Mouse (Mus musculus) regulatory T cell (primary cell): ENCODE results near the gene Lce1d.
"Not testable (repeated sequence)": the region's sequence is repeated elsewhere in the genome, so short reads cannot be mapped to it uniquely, and the experiment has no call there.

Experiments
- in situ Hi-C: fragments of 300-600 bp; cut with MboI, MseI; formaldehyde crosslinking; loops from one replicate; pipeline ENCODE4 v1.15.1; 2025; ENCODE audit warnings: high pct_unique_total_duplicates

Gene Lce1d

DNA sequence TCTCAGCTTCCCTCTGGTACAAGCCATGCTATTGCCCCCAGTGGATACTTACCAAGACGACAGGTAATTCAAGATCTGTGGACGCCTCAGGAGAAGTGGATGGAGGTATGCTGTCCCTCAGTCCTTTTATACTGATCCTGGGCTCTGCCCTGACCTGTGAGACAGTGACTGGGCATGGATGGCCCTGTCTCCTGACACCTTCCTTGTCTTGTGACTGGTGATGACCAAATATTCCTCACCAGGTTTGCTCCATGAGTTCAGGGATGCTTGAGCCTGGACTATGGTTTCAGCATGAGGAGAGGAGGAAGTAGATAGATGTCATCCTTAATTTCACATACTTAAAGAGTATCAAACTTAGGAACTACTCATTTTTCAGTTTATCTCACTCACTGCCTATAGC lies at the start of gene Lce1d:
TSS of gene Lce1d (minus strand) at position 101 of the 400 bp plus-strand sequence.
- in situ Hi-C loops: no loop called here

DNA sequence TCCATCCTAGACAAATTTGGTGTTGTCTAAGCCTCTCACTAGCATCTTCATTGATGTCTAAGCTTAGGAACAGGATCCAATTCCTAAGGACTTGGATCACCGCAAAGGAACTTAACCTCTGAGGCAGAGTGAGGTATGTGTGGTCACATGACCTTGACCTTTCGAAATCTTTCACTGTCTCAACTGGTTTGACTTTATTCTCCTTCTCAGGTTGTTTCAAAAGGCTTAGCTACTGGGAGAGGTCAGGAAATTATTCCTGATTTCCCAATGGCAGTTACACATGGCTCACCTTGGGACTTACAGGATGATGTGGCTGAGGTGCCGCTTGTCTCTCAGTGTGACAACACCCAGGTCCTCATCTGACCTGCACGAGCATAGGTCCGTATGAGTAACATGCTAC lies 35.6 kb upstream of the Lce1d start:
- in situ Hi-C loops: no loop called here

GRCm38 (mm10) chr3:92720250-92720649 lies 33.2 kb upstream of the Lce1d start, which contains the start of gene Lce1f:
TSS of gene Lce1f (minus strand) at chr3:92720350.
- in situ Hi-C loops: no loop called here

DNA sequence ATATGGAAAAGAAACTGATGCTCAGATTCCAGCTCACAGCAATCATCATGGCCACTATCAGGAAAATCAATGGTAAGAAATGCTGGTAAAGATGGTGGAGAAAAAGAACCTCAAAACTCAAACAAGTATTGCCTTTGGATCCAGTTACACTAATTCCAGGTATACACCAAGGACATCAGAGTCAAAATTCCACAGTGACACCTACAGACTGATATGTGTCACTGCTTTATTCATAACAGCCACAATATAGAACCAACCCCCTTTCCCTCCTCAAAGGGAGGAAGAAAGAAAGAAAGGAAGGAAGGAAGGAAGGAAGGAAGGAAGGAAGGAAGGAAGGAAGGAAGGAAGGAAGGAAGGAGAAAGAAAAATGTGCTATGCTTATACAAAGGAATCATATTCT lies 28.1 kb upstream of the Lce1d start:
- in situ Hi-C loops: no loop called here

DNA sequence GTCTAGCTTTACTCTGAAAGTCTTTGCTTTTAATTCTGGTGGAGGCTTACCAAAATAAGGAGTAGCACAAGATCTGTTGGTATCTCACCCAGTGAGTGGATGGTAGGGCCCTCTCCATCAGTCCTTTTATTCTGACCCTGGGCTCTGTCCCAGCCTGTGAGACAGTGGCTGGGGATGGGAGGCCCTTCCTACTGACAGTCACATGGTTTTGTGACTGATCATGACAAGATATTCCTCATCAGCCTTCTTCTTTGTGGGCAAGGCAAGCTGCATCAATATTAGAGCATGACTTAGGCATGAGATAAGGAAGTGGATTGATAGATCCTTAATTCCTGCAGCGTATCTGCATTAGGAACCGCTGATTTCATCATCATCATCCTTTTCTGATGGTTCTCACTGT lies 22.0 kb upstream of the Lce1d start, which contains the start of gene Lce1e:
TSS of gene Lce1e (minus strand) at position 101 of the 400 bp plus-strand sequence.
- in situ Hi-C loops: no loop called here

DNA sequence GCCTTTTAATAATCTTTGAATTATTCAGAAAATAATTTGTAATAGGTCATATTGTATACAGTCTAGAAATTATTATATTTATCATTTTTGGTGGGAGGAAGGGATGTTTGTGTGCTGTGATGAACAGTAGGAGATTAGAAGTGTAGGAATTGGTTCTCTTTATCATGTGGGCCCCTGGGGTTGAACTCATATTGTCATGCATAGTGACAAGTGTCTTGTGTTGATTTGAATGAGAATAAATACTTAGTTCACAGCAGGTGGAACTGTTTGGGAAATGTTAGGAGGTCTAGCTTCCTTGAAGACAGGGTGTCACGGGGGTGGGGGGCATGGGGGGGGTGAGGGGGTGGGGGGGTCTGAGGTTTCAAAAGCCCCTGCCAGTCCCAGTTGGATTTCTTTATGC lies 7.6 kb upstream of the Lce1d start:
- in situ Hi-C loops: no loop called here

- in situ Hi-C loops: no loop called here
Measured at GRCm38 (mm10) chr3:92691688-92692087, 4.7 kb upstream of the Lce1d start.

GRCm38 (mm10) chr3:92689154-92689553 lies 2.1 kb upstream of the Lce1d start:
- in situ Hi-C loops: not testable (repeated sequence)

- in situ Hi-C loops: no loop called here
Measured at GRCm38 (mm10) chr3:92678947-92679346, 8.1 kb downstream of the Lce1d start, which contains the start of gene Lce1c. TSS of gene Lce1c (plus strand) at chr3:92679247.

DNA sequence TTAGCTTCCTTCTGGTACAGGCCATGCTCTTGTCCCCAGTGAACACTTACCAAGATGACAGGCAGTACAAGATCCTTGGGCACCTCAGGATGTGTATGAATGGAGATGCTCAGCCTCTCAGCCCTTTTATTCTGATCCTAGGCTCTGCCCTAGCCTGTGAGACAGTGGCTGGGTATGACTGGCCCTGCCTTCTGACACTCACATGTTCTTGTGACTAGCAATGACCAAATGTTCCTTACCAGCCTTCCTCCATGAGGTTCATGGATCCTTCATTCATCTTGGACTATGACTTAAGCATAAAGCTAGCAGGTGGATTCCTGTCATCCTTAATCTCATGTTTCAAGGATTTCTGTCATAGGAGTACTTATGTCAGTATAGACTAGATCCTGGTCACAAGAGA lies 16.8 kb downstream of the Lce1d start, which contains the start of gene Lce1a2:
TSS of gene Lce1a2 (minus strand) at position 101 of the 400 bp plus-strand sequence.
- in situ Hi-C loops: no loop called here

DNA sequence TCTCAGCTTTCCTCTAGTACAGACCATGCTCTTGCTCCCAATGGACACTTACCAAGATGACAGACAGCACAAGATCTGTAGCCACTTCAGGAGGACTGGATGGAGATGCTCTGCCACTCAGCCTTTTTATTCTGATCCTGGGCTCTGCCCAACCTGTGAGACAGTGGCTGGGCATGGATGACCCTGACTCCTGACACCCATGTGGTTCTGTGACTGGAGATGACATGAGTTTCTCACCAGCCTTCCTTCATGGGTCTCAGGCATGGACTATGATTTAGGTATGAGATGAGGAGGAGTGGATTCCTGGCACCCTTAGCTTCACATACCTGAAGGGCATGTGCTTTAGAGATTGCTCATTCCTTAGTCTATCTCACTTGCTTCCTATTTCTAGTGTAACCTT lies 30.2 kb downstream of the Lce1d start, which contains the start of gene Lce1b:
TSS of gene Lce1b (minus strand) at position 101 of the 400 bp plus-strand sequence.
- in situ Hi-C loops: no loop called here

DNA sequence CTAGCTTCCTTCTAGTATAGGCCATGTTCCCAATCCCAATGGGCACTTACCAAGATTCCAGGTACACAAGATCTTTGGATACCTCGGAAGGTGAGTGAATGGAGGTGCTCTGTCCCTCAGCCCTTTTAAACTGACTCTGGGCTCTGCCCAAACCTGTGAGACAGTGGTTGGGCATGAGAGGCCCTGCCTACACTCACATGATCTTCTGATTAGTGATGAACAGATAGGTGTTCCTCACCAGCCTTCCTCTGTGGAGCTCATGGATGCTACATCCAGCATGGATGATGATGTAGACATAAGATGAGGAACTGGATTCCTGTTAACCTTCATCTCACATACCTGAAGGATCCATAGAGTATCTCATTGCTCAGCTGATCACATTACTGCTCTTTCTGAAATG lies 38.8 kb downstream of the Lce1d start, which contains the start of gene Lce1a1:
TSS of gene Lce1a1 (minus strand) at position 101 of the 400 bp plus-strand sequence.
- in situ Hi-C loops: no loop called here

DNA sequence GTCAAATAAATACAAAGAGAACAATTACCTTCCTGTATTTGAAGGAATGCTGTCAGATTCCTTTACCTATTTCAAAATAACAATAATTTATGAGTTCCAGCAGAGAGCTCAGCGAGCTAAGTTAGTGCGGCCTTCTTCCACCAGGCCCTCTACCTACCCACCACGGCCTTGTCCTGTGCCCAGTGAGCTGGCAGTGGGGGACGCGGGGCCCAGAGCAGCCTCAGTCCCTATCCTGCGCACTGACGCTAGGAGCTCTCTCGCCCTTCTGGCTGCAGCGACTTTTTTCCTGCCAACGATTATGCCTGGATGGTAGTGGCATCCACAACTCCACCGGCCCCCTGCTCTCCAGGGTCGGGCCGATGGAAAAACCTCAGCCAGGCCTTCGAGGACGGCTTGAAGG lies 47.2 kb downstream of the Lce1d start:
- in situ Hi-C loops: no loop called here

GRCm38 (mm10) chr3:92638653-92638991 lies 48.4 kb downstream of the Lce1d start:
- in situ Hi-C loops: no loop called here

- in situ Hi-C loops: no loop called here
Measured at GRCm38 (mm10) chr3:92637745-92638652, 49.0 kb downstream of the Lce1d start.
